Mouse (Mus musculus): Measurements from ENCODE around the gene Fut4. TPM values are rescaled to one million over a fixed set of nuclear protein-coding genes. Genes with fewer than 3 reads are reported as not detected.

The Fut4 gene
- 0.57 and 4.3 TPM in 2 replicates for polyA plus RNA-seq (2012; rRNA removed; ENCODE audit: low replicate concordance)

DNA sequence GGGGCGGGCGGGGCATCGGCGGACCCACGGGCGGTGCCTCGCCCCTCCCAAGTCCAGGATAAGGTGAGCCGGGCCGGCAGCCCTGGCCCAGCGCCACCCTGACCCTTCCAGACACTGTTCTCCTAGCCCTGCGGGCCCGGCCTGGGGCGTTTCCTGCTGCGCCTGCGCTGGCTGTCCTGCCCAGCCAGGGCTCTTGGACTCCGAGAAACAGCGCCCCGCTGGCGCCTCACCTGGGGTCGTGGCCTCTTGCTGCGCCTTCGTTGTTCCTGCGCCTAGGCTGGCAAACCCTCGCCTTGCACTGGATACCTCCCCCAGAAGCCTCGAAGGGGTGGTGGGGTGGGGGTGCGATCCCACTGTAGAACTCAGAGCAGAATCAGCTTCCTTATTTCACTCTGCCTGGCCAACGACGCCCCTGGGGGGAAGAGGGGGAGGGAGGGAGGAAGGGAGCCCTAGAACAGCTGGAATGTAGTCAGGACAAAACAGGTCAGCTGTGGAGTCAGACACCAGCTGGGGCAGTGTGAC is at the start of gene Fut4:
Gene Fut4, minus strand, starts transcription at position 393 of the 522 bp plus-strand sequence.

DNA sequence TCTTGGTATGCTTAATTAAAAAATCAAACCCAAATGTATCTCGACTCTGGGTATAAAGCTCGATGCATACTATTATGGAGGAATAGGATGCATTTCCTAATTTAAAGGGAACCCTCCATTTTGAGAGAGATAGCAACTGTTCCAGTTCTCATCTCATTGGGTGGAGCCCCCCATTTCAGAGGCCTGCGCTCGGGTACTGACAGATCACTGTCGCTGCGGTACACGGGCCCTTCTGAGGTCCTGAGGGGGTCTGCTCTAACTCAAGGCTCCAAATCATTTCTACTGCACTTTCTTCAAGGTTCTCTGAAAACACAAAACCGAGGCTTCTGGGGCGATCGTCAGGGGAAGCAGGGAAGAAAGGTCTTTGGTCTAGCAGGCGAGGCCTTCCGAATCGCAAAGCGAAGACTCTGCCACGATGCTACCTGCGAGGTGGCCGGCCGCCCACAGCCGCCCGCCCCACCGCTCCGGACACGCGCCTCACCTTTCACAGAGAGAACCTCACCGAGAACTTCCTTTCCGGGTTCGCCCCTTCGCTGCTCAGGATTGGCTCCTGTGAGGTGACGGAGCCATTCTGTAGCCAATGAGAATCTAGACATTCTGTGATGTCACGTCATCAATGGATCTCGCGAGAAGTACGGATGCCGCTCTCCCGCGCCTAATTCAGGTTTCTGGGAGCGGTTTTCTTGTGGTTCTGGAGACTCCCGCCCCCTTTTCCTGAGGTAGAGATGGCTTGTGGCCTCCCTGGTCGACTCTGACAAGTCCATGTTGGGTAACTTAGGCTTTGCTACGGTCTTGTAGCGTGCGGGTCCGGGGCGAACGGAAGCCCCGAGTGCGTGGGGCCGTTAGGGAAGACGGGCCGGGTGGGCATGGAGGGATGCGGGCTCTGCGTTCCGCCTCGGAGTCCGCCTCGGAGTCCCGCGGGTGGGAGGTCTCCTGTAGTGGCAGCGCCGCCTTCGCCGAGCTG is 32.1 kb upstream of the Fut4 start, which contains the start of the genes Mre11a and Ankrd49:
Gene Mre11a, plus strand, starts transcription at position 616 of the 964 bp plus-strand sequence.
Gene Ankrd49, minus strand, starts transcription at position 818 of the 964 bp plus-strand sequence.

DNA sequence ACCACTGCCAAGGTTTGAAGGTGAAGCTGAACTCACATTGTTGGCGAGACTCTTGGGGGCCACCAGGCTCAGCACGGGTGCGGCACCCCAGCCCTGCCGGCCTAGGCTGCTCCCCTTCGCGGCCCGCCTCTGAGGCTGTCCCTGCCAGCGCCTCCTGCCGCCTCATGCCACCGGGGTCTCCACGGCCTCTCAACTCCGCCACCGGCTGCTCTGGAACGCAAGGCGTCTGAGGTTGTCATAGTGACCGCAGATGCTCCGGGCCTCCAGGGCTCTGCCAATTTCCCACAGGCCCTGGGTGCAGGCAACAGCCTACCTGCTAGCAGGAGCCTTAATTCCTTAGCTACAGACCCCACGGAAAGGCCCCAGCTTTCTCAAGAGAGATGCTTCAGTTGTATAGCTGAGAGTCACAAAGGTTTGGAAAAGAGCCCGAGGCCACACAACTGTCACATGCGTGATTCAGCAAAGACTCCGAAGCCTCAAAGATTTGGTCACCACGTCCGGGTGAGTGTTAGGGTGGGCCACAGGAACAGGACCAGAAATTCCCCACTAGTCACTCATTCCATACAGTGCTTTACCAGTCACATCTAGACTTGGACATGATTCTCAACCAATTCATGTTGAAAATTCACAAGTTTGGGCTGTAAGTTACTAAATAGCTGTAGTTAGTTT is 18.7 kb upstream of the Fut4 start, which contains the start of gene 1700012B09Rik:
Gene 1700012B09Rik, minus strand, starts transcription at position 228 of the 669 bp plus-strand sequence.

DNA sequence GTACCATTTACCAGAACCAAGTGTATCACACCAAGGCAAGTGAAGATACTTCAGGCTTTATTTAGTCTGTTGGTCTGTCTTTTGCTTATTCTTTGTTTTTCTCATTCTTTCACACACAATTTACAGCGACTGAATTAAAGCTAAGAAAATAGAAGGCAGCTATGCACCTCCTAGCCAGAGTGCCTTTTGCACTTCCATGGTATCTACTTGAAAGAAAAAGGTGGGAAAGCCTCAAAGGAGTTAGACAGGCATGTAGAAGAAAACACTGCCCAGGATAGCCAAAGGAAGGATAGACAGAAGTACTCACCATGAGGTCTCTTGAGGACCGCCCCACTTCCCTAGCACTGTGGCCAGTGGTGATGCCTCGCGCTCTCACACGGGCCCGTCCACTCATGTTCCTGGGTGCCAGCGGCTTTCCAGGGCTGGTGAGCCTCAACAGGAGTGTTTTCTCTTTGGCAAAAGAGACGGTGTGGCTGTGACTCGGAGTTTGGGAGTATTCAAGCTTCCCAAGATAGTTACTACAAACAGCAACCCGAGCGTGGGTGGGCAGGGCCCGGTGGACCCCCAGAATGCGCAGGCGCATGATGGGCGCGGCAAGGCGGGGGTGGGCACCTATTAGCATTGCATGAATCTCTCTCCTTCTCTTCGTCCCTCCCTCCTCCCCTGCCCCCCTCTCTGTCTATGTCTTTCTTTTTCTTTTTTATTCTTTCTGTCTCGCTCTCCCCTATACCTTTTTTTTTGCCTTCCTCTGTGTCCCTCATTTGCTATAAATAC is 11.9 kb downstream of the Fut4 start, which contains the start of gene Piwil4:
Gene Piwil4, minus strand, starts transcription at position 583 of the 774 bp plus-strand sequence.

Other genes starting within 250 kb of the Fut4 start
- gene Amotl1, start 107.3 kb downstream of the Fut4 start, polyA plus RNA-seq (2012; rRNA removed; ENCODE audit: low replicate concordance), result 67.5 and 91.8 TPM in 2 replicates
- gene Piwil4, start 11.7 kb downstream of the Fut4 start, polyA plus RNA-seq (2012; rRNA removed; ENCODE audit: low replicate concordance), result 0.26 and 1.1 TPM in 2 replicates
- not detected in 2 replicates for gene 1700012B09Rik, start 18.6 kb upstream of the Fut4 start, polyA plus RNA-seq (2012; rRNA removed; ENCODE audit: low replicate concordance)
- gene Mre11a, start 32.3 kb upstream of the Fut4 start, polyA plus RNA-seq (2012; rRNA removed; ENCODE audit: low replicate concordance), result 3.6 and 8.0 TPM in 2 replicates
- gene Ankrd49, start 32.5 kb upstream of the Fut4 start, polyA plus RNA-seq (2012; rRNA removed; ENCODE audit: low replicate concordance), result 5.4 and 11.4 TPM in 2 replicates
- 0.03 and 1.7 TPM in 2 replicates for gene Gpr83, start 107.8 kb upstream of the Fut4 start, polyA plus RNA-seq (2012; rRNA removed; ENCODE audit: low replicate concordance)
- gene Izumo1r, start 151.6 kb upstream of the Fut4 start, polyA plus RNA-seq (2012; rRNA removed; ENCODE audit: low replicate concordance), result 0.16 and 0.42 TPM in 2 replicates